Mouse (Mus musculus): ENCODE data around the gene Rad18. TPM values are rescaled to one million over a fixed set of nuclear protein-coding genes. Genes with fewer than 3 reads are reported as not detected.

Rad18 gene
- polyA plus RNA-seq, 1 experiment = 1.1 TPM

DNA sequence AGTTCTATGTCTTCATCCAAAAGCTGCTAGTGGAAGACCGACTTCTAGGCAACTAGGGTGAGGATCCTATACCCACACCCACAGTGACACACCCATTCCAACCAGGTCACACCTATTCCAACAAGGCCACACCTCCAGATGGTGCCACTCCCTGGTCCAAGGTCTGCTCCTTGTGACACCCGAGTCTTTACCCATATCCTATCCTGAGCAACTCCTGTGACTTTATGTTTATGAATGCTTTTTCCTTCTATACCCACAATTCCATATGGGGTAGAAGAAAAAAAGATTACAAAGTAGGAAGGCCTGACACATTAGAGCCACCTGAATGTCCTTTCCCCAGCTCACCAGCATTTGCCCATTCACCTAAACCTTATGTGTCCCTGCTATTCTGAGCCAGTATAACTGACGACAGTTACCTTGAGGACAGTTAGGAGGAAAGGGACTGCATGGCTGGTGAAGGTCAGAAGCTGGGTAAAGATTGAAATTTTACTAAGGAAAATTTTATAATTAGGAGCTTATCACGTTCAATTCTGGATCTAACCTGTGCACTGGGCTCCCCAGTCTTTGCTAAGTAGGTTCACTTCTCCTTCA is 78.7 kb downstream of the Rad18 start:
- Histone ChIP-seq H3K27me3 (ENCODE audit: control insufficient read depth, insufficient read depth, low read length) (no peaks in the 10 kb centered on the region), H3K4me3 (ENCODE audit: low read depth, low read length) (no peak overlapping the region), H3K36me3 (ENCODE audit: control insufficient read depth, insufficient read depth, low read length) (no peaks in the 10 kb centered on the region; the same call in 1 of the 2 replicates), H3K27ac (ENCODE audit: insufficient read depth, low read depth, low read length) (no peak overlapping the region), H3K4me1 (ENCODE audit: control insufficient read depth, insufficient read depth, insufficient read length, low read length) (peaks cover 11% of the 10 kb centered on the region; the same call in 1 of the 2 replicates)
- TF ChIP-seq CTCF (IDR thresholded peaks at IDR 0.05; ENCODE audit: extremely low read depth, insufficient read length, insufficient replicate concordance, low read depth, low read length) (no peak), POLR2A (IDR thresholded peaks at IDR 0.05; ENCODE audit: low read depth, low read length) (no peak)
- 53% methylated on average over 4 of the region's 4 CpGs for WGBS

DNA sequence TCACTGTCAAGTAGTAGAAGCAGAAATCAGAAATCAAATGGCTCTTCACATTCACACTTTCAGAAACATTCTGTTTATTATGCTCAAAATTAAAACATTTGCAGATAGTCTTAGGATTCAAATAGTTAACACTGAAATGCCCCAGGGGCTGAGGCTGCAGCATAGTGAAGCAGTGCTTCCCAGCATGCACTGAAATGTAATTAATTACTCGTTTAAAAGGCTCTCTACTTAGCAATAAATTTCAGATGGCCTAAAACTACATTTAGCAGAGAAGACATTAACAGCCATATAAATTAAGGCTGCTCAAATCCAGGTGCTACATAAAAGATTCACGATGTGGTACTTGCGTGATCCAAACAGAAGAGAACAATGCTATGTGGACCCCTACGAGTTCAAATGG is 87.5 kb downstream of the Rad18 start:
- Histone ChIP-seq H3K4me1 (ENCODE audit: control insufficient read depth, insufficient read depth, insufficient read length, low read length) (no peaks in the 10 kb centered on the region), H3K27ac (ENCODE audit: insufficient read depth, low read depth, low read length) (no peak overlapping the region), H3K27me3 (ENCODE audit: control insufficient read depth, insufficient read depth, low read length) (no peaks in the 10 kb centered on the region), H3K4me3 (ENCODE audit: low read depth, low read length) (no peak overlapping the region), H3K36me3 (ENCODE audit: control insufficient read depth, insufficient read depth, low read length) (no peaks in the 10 kb centered on the region)
- TF ChIP-seq POLR2A (IDR thresholded peaks at IDR 0.05; ENCODE audit: low read depth, low read length) (no peak), CTCF (IDR thresholded peaks at IDR 0.05; ENCODE audit: extremely low read depth, insufficient read length, insufficient replicate concordance, low read depth, low read length) (no peak)
- WGBS = 76% methylated on average over 4 of the region's 4 CpGs

DNA sequence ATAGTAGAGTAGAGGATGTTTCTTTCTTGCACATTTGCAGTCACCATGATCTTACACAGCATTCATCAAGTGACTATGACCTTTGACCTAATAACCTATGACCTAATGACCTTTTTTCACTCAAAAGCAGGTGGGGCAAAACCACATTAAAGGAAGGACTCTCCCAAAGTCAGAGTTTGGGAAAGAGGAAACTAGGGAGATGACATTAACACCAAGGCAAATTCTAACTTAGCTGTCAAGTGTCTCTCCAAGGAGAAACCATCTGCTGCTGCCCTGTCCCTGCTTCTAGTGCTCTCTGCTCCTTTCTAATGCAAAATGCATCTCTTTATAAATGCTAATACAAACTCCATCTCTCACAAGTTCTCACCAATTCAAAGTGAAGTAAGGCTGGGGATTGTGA is 92.6 kb downstream of the Rad18 start:
- H3K36me3 ChIP-seq (ENCODE audit: control insufficient read depth, insufficient read depth, low read length) = no peaks in the 10 kb centered on the region
- no peaks in the 10 kb centered on the region for H3K27me3 ChIP-seq (ENCODE audit: control insufficient read depth, insufficient read depth, low read length)
- TF ChIP-seq CTCF (IDR thresholded peaks at IDR 0.05; ENCODE audit: extremely low read depth, insufficient read length, insufficient replicate concordance, low read depth, low read length) (no peak), POLR2A (IDR thresholded peaks at IDR 0.05; ENCODE audit: low read depth, low read length) (no peak)
- H3K27ac ChIP-seq (ENCODE audit: insufficient read depth, low read depth, low read length) = no peak overlapping the region
- H3K4me1 ChIP-seq (ENCODE audit: control insufficient read depth, insufficient read depth, insufficient read length, low read length) = no peaks in the 10 kb centered on the region
- no peak overlapping the region for H3K4me3 ChIP-seq (ENCODE audit: low read depth, low read length)

DNA sequence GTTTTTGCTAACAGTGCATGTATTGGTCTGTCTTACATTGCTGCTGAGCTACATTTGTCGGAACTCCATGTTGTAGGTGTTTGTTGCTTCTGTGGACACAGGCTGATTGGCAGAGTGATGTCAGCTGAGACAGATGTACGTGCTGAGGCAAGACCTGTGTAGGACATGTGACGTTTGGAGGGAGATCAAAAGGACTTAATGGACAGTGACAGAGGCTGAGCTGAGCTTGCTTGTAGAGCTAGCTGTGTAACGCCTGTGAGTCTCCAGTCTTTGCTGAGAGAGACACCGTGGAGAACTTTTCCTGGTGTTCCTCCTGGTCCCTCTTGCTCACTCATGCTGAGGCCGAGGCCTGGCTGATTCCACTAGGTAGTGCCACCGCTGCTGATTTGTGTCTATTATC is 101.5 kb downstream of the Rad18 start:
- no peaks in the 10 kb centered on the region for H3K27me3 ChIP-seq (ENCODE audit: control insufficient read depth, insufficient read depth, low read length)
- H3K27ac ChIP-seq (ENCODE audit: insufficient read depth, low read depth, low read length) = no peak overlapping the region
- WGBS = 81% methylated on average over 7 of the region's 7 CpGs
- H3K36me3 ChIP-seq (ENCODE audit: control insufficient read depth, insufficient read depth, low read length) = no peaks in the 10 kb centered on the region
- TF ChIP-seq POLR2A (IDR thresholded peaks at IDR 0.05; ENCODE audit: low read depth, low read length) (no peak), CTCF (IDR thresholded peaks at IDR 0.05; ENCODE audit: extremely low read depth, insufficient read length, insufficient replicate concordance, low read depth, low read length) (no peak)
- H3K4me1 ChIP-seq (ENCODE audit: control insufficient read depth, insufficient read depth, insufficient read length, low read length) = no peaks in the 10 kb centered on the region
- H3K4me3 ChIP-seq (ENCODE audit: low read depth, low read length) = no peak overlapping the region

DNA sequence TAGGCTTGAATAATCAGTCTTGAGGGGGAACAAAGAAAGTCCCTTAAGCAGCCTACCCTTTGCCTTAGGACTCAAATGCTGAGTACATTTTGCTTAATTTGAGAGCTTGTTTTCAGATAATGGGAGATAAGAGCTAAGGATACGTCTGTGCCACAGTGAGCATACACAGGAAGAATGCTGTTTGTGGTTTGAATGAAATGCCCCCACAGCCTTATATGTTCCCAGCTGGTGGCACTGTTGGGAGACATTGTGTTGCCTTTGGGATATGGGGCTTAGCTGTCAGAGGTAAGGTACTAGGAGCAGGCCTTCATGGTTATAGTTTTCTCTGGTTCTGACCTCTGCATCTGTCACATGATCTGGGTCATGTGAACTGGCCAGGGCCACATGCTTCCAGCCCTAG is 108.6 kb downstream of the Rad18 start:
- Histone ChIP-seq H3K4me1 (ENCODE audit: control insufficient read depth, insufficient read depth, insufficient read length, low read length) (no peaks in the 10 kb centered on the region), H3K27ac (ENCODE audit: insufficient read depth, low read depth, low read length) (no peak overlapping the region), H3K27me3 (ENCODE audit: control insufficient read depth, insufficient read depth, low read length) (no peaks in the 10 kb centered on the region), H3K36me3 (ENCODE audit: control insufficient read depth, insufficient read depth, low read length) (no peaks in the 10 kb centered on the region), H3K4me3 (ENCODE audit: low read depth, low read length) (no peak overlapping the region)
- TF ChIP-seq POLR2A (IDR thresholded peaks at IDR 0.05; ENCODE audit: low read depth, low read length) = no peak
- no peak for TF ChIP-seq CTCF (IDR thresholded peaks at IDR 0.05; ENCODE audit: extremely low read depth, insufficient read length, insufficient replicate concordance, low read depth, low read length)
- 15% methylated on average over 1 of the region's 1 CpGs for WGBS

DNA sequence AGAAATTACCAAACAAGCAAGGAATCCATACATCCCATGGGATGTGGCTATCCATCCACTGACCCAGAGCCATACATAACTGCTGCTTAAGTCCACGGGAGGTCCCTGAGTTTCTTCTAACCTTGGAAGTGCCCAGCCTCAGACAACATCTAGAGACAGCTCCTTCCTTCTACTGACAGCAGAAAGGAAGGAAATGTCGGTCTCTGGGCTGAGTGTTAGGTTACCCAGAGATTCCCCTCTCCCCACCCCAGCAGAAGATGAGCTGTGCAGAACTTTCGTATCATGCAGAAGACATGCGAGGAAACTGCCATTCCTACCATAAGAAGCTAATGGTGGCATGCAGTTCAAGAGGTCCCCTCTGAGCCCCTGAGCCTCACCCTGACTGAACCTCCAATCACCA is 109.5 kb downstream of the Rad18 start:
- no peaks in the 10 kb centered on the region for H3K36me3 ChIP-seq (ENCODE audit: control insufficient read depth, insufficient read depth, low read length)
- no peak overlapping the region for H3K27ac ChIP-seq (ENCODE audit: insufficient read depth, low read depth, low read length)
- no peaks in the 10 kb centered on the region for H3K27me3 ChIP-seq (ENCODE audit: control insufficient read depth, insufficient read depth, low read length)
- H3K4me1 ChIP-seq (ENCODE audit: control insufficient read depth, insufficient read depth, insufficient read length, low read length) = no peaks in the 10 kb centered on the region
- H3K4me3 ChIP-seq (ENCODE audit: low read depth, low read length) = no peak overlapping the region
- WGBS = 83% methylated on average over 4 of the region's 4 CpGs
- TF ChIP-seq POLR2A (IDR thresholded peaks at IDR 0.05; ENCODE audit: low read depth, low read length) (no peak), CTCF (IDR thresholded peaks at IDR 0.05; ENCODE audit: extremely low read depth, insufficient read length, insufficient replicate concordance, low read depth, low read length) (no peak)

DNA sequence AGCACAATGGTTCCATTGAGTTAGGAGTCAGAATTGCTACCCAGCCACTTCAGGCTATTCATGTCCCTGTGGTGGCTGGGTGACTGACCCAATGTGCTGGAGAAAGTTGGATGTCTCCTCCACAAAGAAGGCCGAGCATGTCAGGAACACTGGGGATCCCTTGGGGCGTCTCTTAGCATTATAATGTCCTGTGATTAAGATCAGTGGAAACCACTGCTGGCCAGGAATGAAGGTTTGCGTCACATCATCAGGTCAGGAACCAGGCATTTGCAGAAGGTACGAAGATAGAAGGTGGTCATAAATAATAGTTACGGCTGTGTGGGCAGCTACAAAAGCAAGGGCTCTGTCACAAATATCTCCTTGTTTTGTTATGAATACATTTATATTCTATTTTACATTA is 111.5 kb downstream of the Rad18 start:
- no peak overlapping the region for H3K27ac ChIP-seq (ENCODE audit: insufficient read depth, low read depth, low read length)
- no peaks in the 10 kb centered on the region for H3K36me3 ChIP-seq (ENCODE audit: control insufficient read depth, insufficient read depth, low read length)
- no peaks in the 10 kb centered on the region for H3K4me1 ChIP-seq (ENCODE audit: control insufficient read depth, insufficient read depth, insufficient read length, low read length)
- WGBS = 84% methylated on average over 5 of the region's 5 CpGs
- no peaks in the 10 kb centered on the region for H3K27me3 ChIP-seq (ENCODE audit: control insufficient read depth, insufficient read depth, low read length)
- no peak overlapping the region for H3K4me3 ChIP-seq (ENCODE audit: low read depth, low read length)
- TF ChIP-seq CTCF (IDR thresholded peaks at IDR 0.05; ENCODE audit: extremely low read depth, insufficient read length, insufficient replicate concordance, low read depth, low read length) (no peak), POLR2A (IDR thresholded peaks at IDR 0.05; ENCODE audit: low read depth, low read length) (no peak)

Measured in small intestine, adult 2 months (tissue).